Mouse (Mus musculus) G1E (cell line): Measurements from ENCODE around the gene Cars.

Experiments used
- CTCF ChIP-seq: IDR thresholded peaks from 2 replicates; pipeline ENCODE4 v1.5.1; 2012; ENCODE audit warnings: low read depth, low read length, inconsistent platforms, mixed read lengths
- GATA1 ChIP-seq: IDR thresholded peaks from 2 replicates; pipeline ENCODE4 v1.6.1; 2012; ENCODE audit warnings: borderline replicate concordance, low read length, inconsistent platforms, mixed read lengths
- TAL1 ChIP-seq: conservative IDR thresholded peaks from 2 replicates; pipeline ENCODE4 v1.6.1; 2012; ENCODE audit warnings: low read depth, low read length, inconsistent platforms, mixed read lengths

GRCm38 (mm10) chr7:143631503-143631902, 31.6 kb upstream of the Cars start:
- TF ChIP-seq CTCF (no peak), TAL1 (no peak), GATA1 (no peak)
